Mouse (Mus musculus) liver, embryonic 16.5 days (tissue): Measurements from ENCODE around the gene Rnpep. TPM values are rescaled to one million over a fixed set of nuclear protein-coding genes. Genes with fewer than 3 reads are reported as not detected.

Experiments used
- ATAC-seq: fragments of 200-750 bp; cut with Nextera tagmentation; 2 replicates; pipeline ENCODE4 v1.8.0; 2017; ENCODE audit warnings: low read depth, mild to moderate bottlenecking, moderate number of reproducible peaks, moderate library complexity
- H3K27ac ChIP-seq: fragments of 300-500 bp; sonication (generic); 2 replicates; pipeline ENCODE4 v1.5.1; 2014; ENCODE audit warnings: mild to moderate bottlenecking, low read length
- H3K27me3 ChIP-seq: fragments of 300-500 bp; sonication (generic); 2 replicates; pipeline ENCODE4 v1.6.1; 2014; ENCODE audit warnings: low read depth, low read length, mixed read lengths; ENCODE audit not compliant: control insufficient read depth, insufficient read depth
- H3K36me3 ChIP-seq: fragments of 300-500 bp; sonication (generic); 2 replicates; pipeline ENCODE4 v1.6.1; 2014; ENCODE audit warnings: mild to moderate bottlenecking; ENCODE audit not compliant: control insufficient read depth, insufficient read depth
- H3K4me1 ChIP-seq: fragments of 300-500 bp; sonication (generic); 2 replicates; pipeline ENCODE4 v1.6.1; 2014; ENCODE audit warnings: low read depth, low read length, mixed read lengths; ENCODE audit not compliant: control insufficient read depth
- H3K4me2 ChIP-seq: fragments of 300-500 bp; sonication (generic); 2 replicates; pipeline ENCODE4 v1.6.1; 2014; ENCODE audit warnings: low read depth, low read length, mixed read lengths
- H3K4me3 ChIP-seq: fragments of 300-500 bp; sonication (generic); 2 replicates; pipeline ENCODE4 v1.5.1; 2014; ENCODE audit warnings: low read depth, mild to moderate bottlenecking, low read length
- H3K9ac ChIP-seq: fragments of 300-500 bp; sonication (generic); 2 replicates; pipeline ENCODE4 v1.6.1; 2014; ENCODE audit warnings: low read depth, low read length
- H3K9me3 ChIP-seq: fragments of 300-500 bp; sonication (generic); replicated peaks from 2 replicates; pipeline ENCODE4 v1.6.1; 2016; ENCODE audit warnings: low read length; ENCODE audit not compliant: control insufficient read depth
- WGBS: fragments of 180-500 bp; shearing (Covaris S2); extraction: QIAGEN DNeasy Blood & Tissue Kit; methylation state at CpG from one replicate; pipeline ENCODE4 v1.1.7; 2014; ENCODE audit not compliant: insufficient replicate concordance; 5-methylcytosine and 5-hydroxymethylcytosine counted together
- polyA plus RNA-seq: library from polyadenylated mRNA; unstranded; fragments of >200 nt; fragmentation: Nextera tagmentation; extraction: Ambion mirVana; gene quantifications from 2 replicates; pipeline ENCODE4 v1.2.1, GENCODE M21; 2015

Rnpep gene
- polyA plus RNA-seq, 1 experiment from 2014 or later, result 23.8 TPM

GRCm38 (mm10) chr1:135265834-135266233, 18.1 kb downstream of the Rnpep start:
- 0 out of 2 replicates have a peak, but pooled peaks have one; percentile 19 for ATAC-seq
- Histone ChIP-seq H3K4me2 (no peak overlapping the region), H3K9me3 (no peaks in the 10 kb centered on the region), H3K36me3 (no peaks in the 10 kb centered on the region), H3K27ac (no peak overlapping the region), H3K9ac (no peak overlapping the region), H3K4me1 (no peaks in the 10 kb centered on the region), H3K4me3 (no peak overlapping the region), H3K27me3 (no peaks in the 10 kb centered on the region)
- 41% methylated on average over 5 of the region's 5 CpGs for WGBS

DNA sequence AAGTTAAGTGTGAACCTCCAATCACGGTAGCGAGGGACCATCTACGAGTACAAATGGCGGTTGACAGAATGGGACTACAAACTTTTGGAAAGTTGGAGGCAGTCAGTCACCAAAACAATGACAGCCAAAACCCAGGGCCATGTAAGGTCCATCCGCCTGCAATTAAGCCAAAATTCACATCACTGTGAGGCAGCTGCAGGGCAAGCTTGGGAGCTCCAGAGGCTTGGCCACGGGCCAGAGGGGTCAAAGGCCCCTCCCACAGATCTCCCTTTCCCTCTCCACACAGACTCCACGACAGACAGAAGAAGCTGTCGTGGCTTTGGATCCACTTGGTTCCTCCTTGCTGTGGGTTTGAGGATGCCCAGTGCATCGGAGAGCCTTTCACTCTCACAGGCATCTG, 20.6 kb downstream of the Rnpep start:
- Histone ChIP-seq H3K4me2 (no peak overlapping the region), H3K27ac (no peak overlapping the region), H3K4me3 (no peak overlapping the region), H3K4me1 (peaks cover 5% of the 10 kb centered on the region), H3K27me3 (no peaks in the 10 kb centered on the region), H3K9me3 (no peaks in the 10 kb centered on the region), H3K36me3 (no peaks in the 10 kb centered on the region), H3K9ac (no peak overlapping the region)
- WGBS, result 65% methylated on average over 9 of the region's 9 CpGs
- ATAC-seq, result no peak

DNA sequence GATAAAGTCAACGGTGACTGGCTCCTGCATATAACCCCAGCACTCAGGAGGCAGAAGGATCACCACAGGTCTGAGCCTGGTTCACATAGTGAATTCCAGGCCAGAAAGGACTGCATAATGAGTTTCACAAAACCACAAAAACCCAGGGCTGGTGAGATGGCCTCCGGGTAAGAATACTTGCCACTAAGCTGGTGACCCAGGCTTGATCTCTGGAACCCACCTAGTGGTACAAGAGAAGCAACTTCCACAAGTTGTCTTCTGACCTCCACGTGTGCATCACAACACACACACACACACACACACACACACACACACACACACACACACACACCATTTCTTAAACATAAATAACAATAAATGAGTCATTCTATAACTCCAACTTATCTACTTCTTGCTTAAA, 21.6 kb downstream of the Rnpep start:
- ATAC-seq, result no peak
- no peaks in the 10 kb centered on the region for H3K9me3 ChIP-seq

GRCm38 (mm10) chr1:135260931-135261330, 23.0 kb downstream of the Rnpep start:
- Histone ChIP-seq H3K36me3 (no peaks in the 10 kb centered on the region), H3K4me1 (peaks cover 5% of the 10 kb centered on the region), H3K4me2 (no peak overlapping the region), H3K27ac (no peak overlapping the region), H3K4me3 (no peak overlapping the region), H3K9me3 (no peaks in the 10 kb centered on the region), H3K27me3 (no peaks in the 10 kb centered on the region), H3K9ac (no peak overlapping the region)
- 58% methylated on average over 6 of the region's 6 CpGs for WGBS
- ATAC-seq, result no peak

More for the DNA sequence above, 21.6 kb downstream of the Rnpep start:
- Histone ChIP-seq H3K36me3 (no peaks in the 10 kb centered on the region), H3K4me1 (peaks cover 5% of the 10 kb centered on the region), H3K27ac (no peak overlapping the region), H3K27me3 (no peaks in the 10 kb centered on the region), H3K9ac (no peak overlapping the region), H3K4me2 (no peak overlapping the region), H3K4me3 (no peak overlapping the region)
- 55% methylated on average over 3 of the region's 3 CpGs for WGBS

DNA sequence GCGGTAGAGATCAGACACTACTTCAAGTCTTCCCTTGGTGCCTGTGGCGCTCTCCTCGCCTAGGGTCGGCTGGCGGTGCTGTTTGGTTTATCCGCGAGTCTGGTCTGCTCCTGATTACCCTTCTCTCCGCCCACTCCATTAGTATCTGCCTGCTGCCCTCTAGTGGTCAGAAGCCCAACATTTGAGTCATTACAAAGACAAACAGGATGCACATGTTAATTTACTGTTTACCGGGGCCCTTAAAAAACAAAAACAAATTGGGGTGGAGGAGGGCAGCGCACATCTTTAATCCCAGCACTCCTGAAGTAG, 24.8 kb downstream of the Rnpep start:
- Histone ChIP-seq H3K4me2 (peak overlapping the region; percentile 68), H3K27ac (0 out of 2 replicates have a peak overlapping the region, but pooled peaks have one; percentile 26), H3K4me3 (peak overlapping the region; percentile 39), H3K9me3 (no peaks in the 10 kb centered on the region), H3K27me3 (no peaks in the 10 kb centered on the region), H3K4me1 (peaks cover 5% of the 10 kb centered on the region), H3K36me3 (no peaks in the 10 kb centered on the region), H3K9ac (peak overlapping the region; percentile 28; the same call in 1 of the 2 replicates)
- 0% methylated on average over 10 of the region's 10 CpGs for WGBS
- ATAC-seq, result peak; percentile 61

- Histone ChIP-seq H3K27ac (0 out of 2 replicates have a peak within 1 kb of the TSS, but pooled peaks have one; percentile 26), H3K9me3 (no peaks in the 10 kb centered on the region), H3K4me2 (peak within 1 kb of the TSS; percentile 68), H3K4me1 (peaks cover 5% of the 10 kb centered on the region), H3K9ac (peak within 1 kb of the TSS; percentile 28; the same call in 1 of the 2 replicates), H3K27me3 (no peaks in the 10 kb centered on the region), H3K36me3 (no peaks in the 10 kb centered on the region), H3K4me3 (peak within 1 kb of the TSS; percentile 39)
- ATAC-seq, result peak; percentile 87
- WGBS, result 37% methylated on average over 19 of the region's 19 CpGs
Measured at GRCm38 (mm10) chr1:135258380-135259127, 25.3 kb downstream of the Rnpep start, which contains the start of gene Elf3. Gene Elf3, minus strand, starts transcription at chr1:135258568.

GRCm38 (mm10) chr1:135256299-135256698, 27.6 kb downstream of the Rnpep start:
- H3K4me1 ChIP-seq, result peaks cover 13% of the 10 kb centered on the region
- no peak for ATAC-seq
- no peak overlapping the region for H3K27ac ChIP-seq
- H3K9me3 ChIP-seq, result no peaks in the 10 kb centered on the region
- no peak overlapping the region for H3K4me3 ChIP-seq
- H3K9ac ChIP-seq, result no peak overlapping the region
- no peak overlapping the region for H3K4me2 ChIP-seq
- 63% methylated on average over 6 of the region's 6 CpGs for WGBS
- no peaks in the 10 kb centered on the region for H3K27me3 ChIP-seq
- no peaks in the 10 kb centered on the region for H3K36me3 ChIP-seq

- Histone ChIP-seq H3K4me3 (no peak overlapping the region), H3K9ac (no peak overlapping the region), H3K4me2 (no peak overlapping the region), H3K36me3 (no peaks in the 10 kb centered on the region), H3K27ac (no peak overlapping the region), H3K9me3 (no peaks in the 10 kb centered on the region), H3K4me1 (peaks cover 34% of the 10 kb centered on the region), H3K27me3 (no peaks in the 10 kb centered on the region; the same call in 1 of the 2 replicates)
- no peak for ATAC-seq
- WGBS, result 57% methylated on average over 4 of the region's 4 CpGs
Measured at GRCm38 (mm10) chr1:135252854-135253253, 31.0 kb downstream of the Rnpep start.

DNA sequence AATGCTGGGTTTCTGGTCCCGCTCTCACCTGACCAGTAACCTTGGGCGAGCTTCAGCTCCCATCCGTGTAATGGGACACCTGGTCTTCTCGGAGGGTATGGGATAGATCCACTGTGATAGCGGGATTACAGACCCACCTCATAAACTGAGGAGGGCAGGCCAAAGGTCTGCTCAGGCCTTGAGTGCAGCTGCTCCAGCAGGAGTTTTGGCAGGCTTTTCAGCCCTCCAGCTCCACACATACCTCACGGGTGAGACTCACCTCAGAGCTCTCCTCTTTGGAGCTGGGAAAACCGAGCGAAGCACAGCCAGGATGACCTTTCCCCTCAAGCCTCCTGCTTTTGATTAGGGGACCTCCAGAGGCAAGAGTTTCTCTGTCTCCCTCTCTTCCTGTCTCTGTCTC, 32.5 kb downstream of the Rnpep start:
- no peak overlapping the region for H3K4me2 ChIP-seq
- peaks cover 34% of the 10 kb centered on the region for H3K4me1 ChIP-seq
- no peaks in the 10 kb centered on the region for H3K9me3 ChIP-seq
- H3K9ac ChIP-seq, result no peak overlapping the region
- no peak overlapping the region for H3K4me3 ChIP-seq
- no peak for ATAC-seq
- H3K27me3 ChIP-seq, result no peaks in the 10 kb centered on the region; the same call in 1 of the 2 replicates
- H3K27ac ChIP-seq, result peak overlapping the region; percentile 62
- WGBS, result 78% methylated on average over 8 of the region's 8 CpGs
- no peaks in the 10 kb centered on the region for H3K36me3 ChIP-seq
